Mouse (Mus musculus) erythroblast, embryonic 14.5 days (primary cell): ENCODE measurements around the gene Itfg2.

Experiments used
- GATA1 ChIP-seq: IDR thresholded peaks from 2 replicates; pipeline ENCODE4 v1.6.1; 2012; ENCODE audit warnings: low read length, inconsistent platforms, mixed read lengths
- TAL1 ChIP-seq: IDR thresholded peaks from 3 replicates; pipeline ENCODE4 v1.6.1; 2012; ENCODE audit warnings: low read length, inconsistent platforms, mixed read lengths

GRCm38 (mm10) chr6:128466043-128466442 lies 41.3 kb upstream of the Itfg2 start:
- no peak for TF ChIP-seq GATA1
- TF ChIP-seq TAL1, result no peak
